Mouse (Mus musculus): ENCODE measurements around the gene Imp3. TPM values are rescaled to one million over a fixed set of nuclear protein-coding genes. Genes with fewer than 3 reads are reported as not detected.

Gene Imp3
- polyA plus RNA-seq, 2 experiments, result 95.2 to 165 TPM

DNA sequence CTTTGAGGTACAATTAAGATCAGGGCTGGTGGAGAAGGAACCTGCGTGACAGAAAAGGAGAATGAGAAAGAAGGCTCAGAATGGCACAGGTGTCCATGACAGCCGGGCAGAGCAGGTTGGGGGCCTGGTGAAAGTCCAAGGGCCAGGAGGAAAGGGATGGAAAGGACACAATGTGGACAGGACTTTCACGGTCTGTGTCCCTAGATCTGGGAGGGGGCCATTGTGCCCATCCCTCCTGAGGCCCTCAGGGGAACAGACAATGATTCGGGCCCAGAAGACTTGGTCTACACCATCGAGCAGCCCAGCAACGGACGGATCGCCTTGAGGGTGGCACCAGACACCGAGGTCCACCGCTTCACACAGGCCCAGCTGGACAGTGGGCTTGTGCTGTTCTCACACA, 45.2 kb upstream of the Imp3 start:
- DNase-seq (ENCODE audit: low spot score) (no peak), ATAC-seq (ENCODE audit: low FRiP score, low read depth) (no peak)
- Histone ChIP-seq H3K27ac (replicated peaks; ENCODE audit: low read depth, low read length) (no peak overlapping the region), H3K36me3 (ENCODE audit: control insufficient read depth, insufficient read depth, low read length) (peaks cover 66% of the 10 kb centered on the region), H3K9me3 (ENCODE audit: control insufficient read depth, low read length) (no peaks in the 10 kb centered on the region), H3K9ac (ENCODE audit: low read depth, low read length, severe bottlenecking) (no peak overlapping the region), H3K4me2 (replicated peaks; ENCODE audit: low read depth, low read length, severe bottlenecking) (no peak overlapping the region), H3K4me1 (ENCODE audit: control insufficient read depth, insufficient read depth, low read length) (peaks cover 2% of the 10 kb centered on the region; the same call in 1 of the 2 replicates), H3K27me3 (ENCODE audit: control insufficient read depth, insufficient read depth, low read length) (no peaks in the 10 kb centered on the region), H3K4me3 (replicated peaks; ENCODE audit: low read length) (no peak overlapping the region)
- no peak for TF ChIP-seq POLR2A (IDR thresholded peaks at IDR 0.05; ENCODE audit: borderline replicate concordance, extremely low read depth, insufficient read depth, insufficient read length)
- WGBS, result 93% methylated on average over 9 of the region's 10 CpGs

DNA sequence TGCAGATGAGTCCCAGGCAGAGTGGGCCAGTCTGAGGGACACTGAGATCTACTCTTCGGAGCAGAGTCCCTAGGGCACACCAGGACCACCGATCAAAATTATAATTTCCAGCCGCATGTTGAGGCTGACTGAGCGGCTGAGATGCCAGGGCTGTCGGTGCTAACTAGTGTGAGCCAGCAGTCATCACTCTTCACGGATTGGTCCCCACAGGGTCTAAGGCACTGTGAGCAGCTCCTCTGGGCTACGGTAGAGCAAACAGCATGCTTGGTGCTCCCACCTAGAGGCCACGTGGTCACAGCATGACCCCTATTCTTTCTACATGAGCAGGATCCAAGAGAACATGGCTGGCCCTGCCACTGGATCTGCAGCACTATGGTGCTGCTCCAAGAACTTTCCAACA, 44.0 kb upstream of the Imp3 start:
- ATAC-seq (ENCODE audit: low FRiP score, low read depth) (no peak), DNase-seq (ENCODE audit: low spot score) (no peak)
- no peaks in the 10 kb centered on the region for H3K9me3 ChIP-seq (ENCODE audit: control insufficient read depth, low read length)
- H3K4me3 ChIP-seq (replicated peaks; ENCODE audit: low read length), result no peak overlapping the region
- H3K9ac ChIP-seq (ENCODE audit: low read depth, low read length, severe bottlenecking), result no peak overlapping the region
- H3K27ac ChIP-seq (replicated peaks; ENCODE audit: low read depth, low read length), result no peak overlapping the region
- H3K4me1 ChIP-seq (ENCODE audit: control insufficient read depth, insufficient read depth, low read length), result peaks cover 2% of the 10 kb centered on the region; the same call in 1 of the 2 replicates
- H3K4me2 ChIP-seq (replicated peaks; ENCODE audit: low read depth, low read length, severe bottlenecking), result no peak overlapping the region
- no peak for TF ChIP-seq POLR2A (IDR thresholded peaks at IDR 0.05; ENCODE audit: borderline replicate concordance, extremely low read depth, insufficient read depth, insufficient read length)
- no peaks in the 10 kb centered on the region for H3K27me3 ChIP-seq (ENCODE audit: control insufficient read depth, insufficient read depth, low read length)
- peaks cover 54% of the 10 kb centered on the region for H3K36me3 ChIP-seq (ENCODE audit: control insufficient read depth, insufficient read depth, low read length)
- WGBS, result 72% methylated on average over 8 of the region's 8 CpGs

DNA sequence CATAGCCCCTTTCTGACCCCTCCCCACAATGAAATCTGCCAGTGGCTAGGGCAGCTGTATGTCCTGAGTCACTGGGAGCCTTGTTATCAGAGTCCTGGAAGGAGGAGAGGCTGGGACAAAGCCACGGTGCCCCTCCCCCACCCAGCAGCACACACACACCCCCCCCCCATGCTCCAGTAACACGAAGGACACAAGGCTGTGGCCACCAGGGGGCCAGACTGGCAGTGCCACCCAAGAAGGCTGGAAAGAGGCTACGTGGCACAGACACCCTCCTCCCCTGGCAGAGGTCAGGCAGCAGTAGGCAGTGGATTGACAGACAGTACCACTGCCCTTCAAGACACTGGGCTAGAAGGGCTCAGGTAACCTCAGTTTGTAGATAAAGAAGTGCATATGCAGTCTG, 43.3 kb upstream of the Imp3 start:
- Histone ChIP-seq H3K9ac (ENCODE audit: low read depth, low read length, severe bottlenecking) (no peak overlapping the region), H3K4me3 (replicated peaks; ENCODE audit: low read length) (no peak overlapping the region), H3K27me3 (ENCODE audit: control insufficient read depth, insufficient read depth, low read length) (no peaks in the 10 kb centered on the region), H3K4me1 (ENCODE audit: control insufficient read depth, insufficient read depth, low read length) (peaks cover 2% of the 10 kb centered on the region; the same call in 1 of the 2 replicates), H3K4me2 (replicated peaks; ENCODE audit: low read depth, low read length, severe bottlenecking) (no peak overlapping the region), H3K27ac (replicated peaks; ENCODE audit: low read depth, low read length) (no peak overlapping the region), H3K9me3 (ENCODE audit: control insufficient read depth, low read length) (no peaks in the 10 kb centered on the region), H3K36me3 (ENCODE audit: control insufficient read depth, insufficient read depth, low read length) (peaks cover 48% of the 10 kb centered on the region)
- no peak for TF ChIP-seq POLR2A (IDR thresholded peaks at IDR 0.05; ENCODE audit: borderline replicate concordance, extremely low read depth, insufficient read depth, insufficient read length)
- WGBS, result 11% methylated on average over 3 of the region's 3 CpGs
- ATAC-seq (ENCODE audit: low FRiP score, low read depth) (no peak), DNase-seq (ENCODE audit: low spot score) (no peak)

DNA sequence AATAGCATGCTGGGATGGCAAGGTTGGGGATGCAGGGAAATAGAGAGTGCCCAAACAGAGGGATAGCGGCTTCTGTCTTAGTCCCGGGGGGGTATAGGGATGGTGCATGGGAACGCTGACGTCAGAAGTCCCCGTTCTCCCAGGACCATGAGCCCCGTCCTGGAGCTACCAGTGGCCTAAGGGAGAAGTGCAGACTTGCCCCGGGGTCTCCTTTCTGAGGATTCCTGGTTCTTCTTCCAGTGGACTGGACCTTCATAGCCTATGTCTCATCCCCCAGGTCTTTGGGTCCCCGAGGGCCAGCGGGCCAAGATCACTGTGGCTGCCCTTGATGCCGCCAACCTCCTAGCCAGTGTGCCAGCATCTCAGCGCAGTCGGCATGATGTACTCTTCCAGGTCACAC, 40.5 kb upstream of the Imp3 start:
- DNase-seq (ENCODE audit: low spot score) (no peak), ATAC-seq (ENCODE audit: low FRiP score, low read depth) (no peak)
- H3K4me2 ChIP-seq (replicated peaks; ENCODE audit: low read depth, low read length, severe bottlenecking), result no peak overlapping the region
- peaks cover 4% of the 10 kb centered on the region; the same call in 1 of the 2 replicates for H3K4me1 ChIP-seq (ENCODE audit: control insufficient read depth, insufficient read depth, low read length)
- 85% methylated on average over 12 of the region's 12 CpGs for WGBS
- H3K27ac ChIP-seq (replicated peaks; ENCODE audit: low read depth, low read length), result no peak overlapping the region
- H3K9me3 ChIP-seq (ENCODE audit: control insufficient read depth, low read length), result no peaks in the 10 kb centered on the region
- no peak for TF ChIP-seq POLR2A (IDR thresholded peaks at IDR 0.05; ENCODE audit: borderline replicate concordance, extremely low read depth, insufficient read depth, insufficient read length)
- H3K4me3 ChIP-seq (replicated peaks; ENCODE audit: low read length), result no peak overlapping the region
- peaks cover 29% of the 10 kb centered on the region for H3K36me3 ChIP-seq (ENCODE audit: control insufficient read depth, insufficient read depth, low read length)
- no peak overlapping the region for H3K9ac ChIP-seq (ENCODE audit: low read depth, low read length, severe bottlenecking)
- no peaks in the 10 kb centered on the region for H3K27me3 ChIP-seq (ENCODE audit: control insufficient read depth, insufficient read depth, low read length)

DNA sequence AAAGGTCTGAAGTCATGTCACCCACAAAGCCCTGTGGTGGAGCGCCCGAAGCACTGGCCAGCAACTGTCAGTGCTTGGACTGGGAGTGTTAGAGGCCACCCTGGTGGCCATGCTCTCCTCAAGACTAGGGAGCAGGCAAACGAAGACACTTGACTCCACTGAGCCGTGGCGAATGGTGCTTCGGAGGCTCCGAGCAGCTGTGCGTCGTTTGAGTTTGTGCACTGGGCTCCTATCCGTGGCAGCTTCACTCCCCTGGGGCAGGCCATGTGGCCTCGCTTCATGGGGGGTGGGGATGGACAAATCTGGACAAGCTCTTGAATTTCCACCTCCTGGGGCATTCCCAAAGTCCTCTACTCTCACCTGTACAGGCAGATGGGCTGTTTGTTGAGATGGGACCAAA, 37.9 kb upstream of the Imp3 start:
- no peak overlapping the region for H3K9ac ChIP-seq (ENCODE audit: low read depth, low read length, severe bottlenecking)
- H3K27ac ChIP-seq (replicated peaks; ENCODE audit: low read depth, low read length), result no peak overlapping the region
- no peaks in the 10 kb centered on the region for H3K27me3 ChIP-seq (ENCODE audit: control insufficient read depth, insufficient read depth, low read length)
- DNase-seq (ENCODE audit: low spot score), result no peak
- H3K9me3 ChIP-seq (ENCODE audit: control insufficient read depth, low read length), result no peaks in the 10 kb centered on the region
- ATAC-seq (ENCODE audit: low FRiP score, low read depth), result no peak
- no peak for TF ChIP-seq POLR2A (IDR thresholded peaks at IDR 0.05; ENCODE audit: borderline replicate concordance, extremely low read depth, insufficient read depth, insufficient read length)
- H3K4me2 ChIP-seq (replicated peaks; ENCODE audit: low read depth, low read length, severe bottlenecking), result no peak overlapping the region
- peaks cover 6% of the 10 kb centered on the region for H3K36me3 ChIP-seq (ENCODE audit: control insufficient read depth, insufficient read depth, low read length)
- H3K4me1 ChIP-seq (ENCODE audit: control insufficient read depth, insufficient read depth, low read length), result peaks cover 4% of the 10 kb centered on the region; the same call in 1 of the 2 replicates
- no peak overlapping the region for H3K4me3 ChIP-seq (replicated peaks; ENCODE audit: low read length)
- WGBS, result 61% methylated on average over 11 of the region's 11 CpGs

DNA sequence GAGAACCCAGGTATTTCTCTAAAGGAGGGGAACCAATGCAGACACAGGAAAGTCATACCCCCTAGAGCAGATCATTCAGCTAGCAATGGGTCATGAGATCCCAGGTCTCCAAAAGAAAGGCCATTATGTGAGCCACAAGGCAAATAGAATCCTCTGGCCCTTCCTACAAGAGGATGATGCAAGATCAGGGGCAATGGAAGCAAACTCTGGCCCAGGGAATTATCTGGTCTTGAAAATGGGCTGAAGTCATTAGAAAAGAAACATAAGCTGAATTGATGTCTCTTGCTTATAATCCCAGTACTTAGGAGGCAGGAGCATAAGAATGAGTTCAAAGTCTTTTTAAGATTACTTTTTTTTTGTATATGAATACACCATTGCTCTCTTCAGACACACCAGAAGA, 37.2 kb upstream of the Imp3 start:
- Histone ChIP-seq H3K27ac (replicated peaks; ENCODE audit: low read depth, low read length) (no peak overlapping the region), H3K9me3 (ENCODE audit: control insufficient read depth, low read length) (no peaks in the 10 kb centered on the region), H3K4me2 (replicated peaks; ENCODE audit: low read depth, low read length, severe bottlenecking) (no peak overlapping the region), H3K4me1 (ENCODE audit: control insufficient read depth, insufficient read depth, low read length) (peaks cover 4% of the 10 kb centered on the region; the same call in 1 of the 2 replicates), H3K4me3 (replicated peaks; ENCODE audit: low read length) (no peak overlapping the region), H3K27me3 (ENCODE audit: control insufficient read depth, insufficient read depth, low read length) (no peaks in the 10 kb centered on the region), H3K9ac (ENCODE audit: low read depth, low read length, severe bottlenecking) (no peak overlapping the region), H3K36me3 (ENCODE audit: control insufficient read depth, insufficient read depth, low read length) (no peaks in the 10 kb centered on the region; the same call in 1 of the 2 replicates)
- ATAC-seq (ENCODE audit: low FRiP score, low read depth) (no peak), DNase-seq (ENCODE audit: low spot score) (no peak)
- no peak for TF ChIP-seq POLR2A (IDR thresholded peaks at IDR 0.05; ENCODE audit: borderline replicate concordance, extremely low read depth, insufficient read depth, insufficient read length)
